Mouse (Mus musculus) neural tube, embryonic 14.5 days (tissue): ENCODE data around the gene Fignl1. TPM values are rescaled to one million over a fixed set of nuclear protein-coding genes. Genes with fewer than 3 reads are reported as not detected.

Experiments
- ATAC-seq: fragments of 200-750 bp; cut with Nextera tagmentation; 2 replicates; pipeline ENCODE4 v1.8.0; 2017; ENCODE audit warnings: low read depth, mild to moderate bottlenecking, moderate TSS enrichment, moderate library complexity
- H3K27ac ChIP-seq: fragments of 300-500 bp; sonication (generic); 2 replicates; pipeline ENCODE4 v1.5.1; 2014; ENCODE audit warnings: low read depth, mild to moderate bottlenecking, control low read depth, low read length, moderate library complexity, mixed read lengths
- H3K27me3 ChIP-seq: fragments of 300-500 bp; sonication (generic); 2 replicates; pipeline ENCODE4 v1.6.1; 2014; ENCODE audit warnings: low read length; ENCODE audit not compliant: control insufficient read depth, insufficient read depth
- H3K36me3 ChIP-seq: fragments of 300-500 bp; sonication (generic); 2 replicates; pipeline ENCODE4 v1.6.1; 2014; ENCODE audit warnings: low read length, mixed read lengths; ENCODE audit not compliant: control insufficient read depth, insufficient read depth
- H3K4me1 ChIP-seq: fragments of 300-500 bp; sonication (generic); 2 replicates; pipeline ENCODE4 v1.6.1; 2014; ENCODE audit warnings: low read length; ENCODE audit not compliant: control insufficient read depth, insufficient read depth
- H3K4me2 ChIP-seq: fragments of 300-500 bp; sonication (generic); 2 replicates; pipeline ENCODE4 v1.6.1; 2014; ENCODE audit warnings: mild to moderate bottlenecking, low read depth, low read length, control low read depth
- H3K4me3 ChIP-seq: fragments of 300-500 bp; sonication (generic); 2 replicates; pipeline ENCODE4 v1.5.1; 2014; ENCODE audit warnings: low read depth, low read length, control low read depth, mixed read lengths
- H3K9ac ChIP-seq: fragments of 300-500 bp; sonication (generic); replicated peaks from 2 replicates; pipeline ENCODE4 v1.6.1; 2014; ENCODE audit warnings: low read depth, mild to moderate bottlenecking, control low read depth, low read length, mixed read lengths
- H3K9me3 ChIP-seq: fragments of 300-500 bp; sonication (generic); 2 replicates; pipeline ENCODE4 v1.6.1; 2016; ENCODE audit warnings: low read length; ENCODE audit not compliant: control insufficient read depth
- WGBS: fragments of 180-500 bp; shearing (Covaris S2); extraction: QIAGEN DNeasy Blood & Tissue Kit; methylation state at CpG from one replicate; pipeline ENCODE4 v1.1.7; 2014; 5-methylcytosine and 5-hydroxymethylcytosine counted together
- polyA plus RNA-seq: library from polyadenylated mRNA; unstranded; fragments of >200 nt; fragmentation: Nextera tagmentation; extraction: Ambion mirVana; gene quantifications from 2 replicates; pipeline ENCODE4 v1.2.1, GENCODE M21; 2014

Fignl1 gene
- polyA plus RNA-seq, 1 experiment from 2014 or later, result 8.0 TPM

GRCm38 (mm10) chr11:11801067-11801466 is 7.7 kb downstream of the Fignl1 start:
- Histone ChIP-seq H3K27ac (no peak overlapping the region), H3K4me3 (no peak overlapping the region), H3K4me1 (no peaks in the 10 kb centered on the region), H3K9ac (no peak overlapping the region), H3K9me3 (no peaks in the 10 kb centered on the region), H3K36me3 (0 out of 2 replicates have a peak, but pooled peaks cover 3% of the 10 kb centered on the region), H3K27me3 (no peaks in the 10 kb centered on the region), H3K4me2 (no peak overlapping the region)
- ATAC-seq, result no peak
- 93% methylated on average over 9 of the region's 9 CpGs for WGBS

GRCm38 (mm10) chr11:11800304-11800703 is 8.5 kb downstream of the Fignl1 start:
- H3K36me3 ChIP-seq, result 0 out of 2 replicates have a peak, but pooled peaks cover 3% of the 10 kb centered on the region
- H3K27ac ChIP-seq, result no peak overlapping the region
- H3K9ac ChIP-seq, result no peak overlapping the region
- no peaks in the 10 kb centered on the region for H3K4me1 ChIP-seq
- H3K27me3 ChIP-seq, result no peaks in the 10 kb centered on the region
- H3K9me3 ChIP-seq, result no peaks in the 10 kb centered on the region
- H3K4me3 ChIP-seq, result no peak overlapping the region
- 95% methylated on average over 3 of the region's 3 CpGs for WGBS
- no peak for ATAC-seq
- no peak overlapping the region for H3K4me2 ChIP-seq

GRCm38 (mm10) chr11:11798690-11799089 is 10.1 kb downstream of the Fignl1 start:
- Histone ChIP-seq H3K27me3 (no peaks in the 10 kb centered on the region), H3K4me3 (no peak overlapping the region), H3K9ac (no peak overlapping the region), H3K9me3 (no peaks in the 10 kb centered on the region), H3K27ac (no peak overlapping the region), H3K36me3 (0 out of 2 replicates have a peak, but pooled peaks cover 3% of the 10 kb centered on the region), H3K4me2 (no peak overlapping the region), H3K4me1 (no peaks in the 10 kb centered on the region)
- no peak for ATAC-seq
- 98% methylated on average over 1 of the region's 1 CpGs for WGBS

- Histone ChIP-seq H3K36me3 (no peaks in the 10 kb centered on the region), H3K4me1 (no peaks in the 10 kb centered on the region), H3K4me2 (no peak overlapping the region), H3K27ac (no peak overlapping the region), H3K4me3 (no peak overlapping the region), H3K9ac (no peak overlapping the region), H3K27me3 (no peaks in the 10 kb centered on the region), H3K9me3 (no peaks in the 10 kb centered on the region)
- 74% methylated on average over 1 of the region's 1 CpGs for WGBS
- ATAC-seq, result no peak
Observed at GRCm38 (mm10) chr11:11794626-11795025, 14.1 kb downstream of the Fignl1 start.

- Histone ChIP-seq H3K9ac (no peak overlapping the region), H3K4me3 (no peak overlapping the region), H3K27me3 (no peaks in the 10 kb centered on the region), H3K9me3 (no peaks in the 10 kb centered on the region), H3K4me1 (no peaks in the 10 kb centered on the region), H3K27ac (no peak overlapping the region), H3K4me2 (peak overlapping the region; percentile 35; the same call in 1 of the 2 replicates), H3K36me3 (no peaks in the 10 kb centered on the region)
- ATAC-seq, result peak; percentile 96
- under 1% methylated on average over 8 of the region's 8 CpGs for WGBS
Observed at GRCm38 (mm10) chr11:11788521-11788974, 20.2 kb downstream of the Fignl1 start.

- Histone ChIP-seq H3K4me1 (no peaks in the 10 kb centered on the region), H3K4me3 (no peak overlapping the region), H3K4me2 (no peak overlapping the region), H3K27ac (no peak overlapping the region), H3K36me3 (no peaks in the 10 kb centered on the region), H3K27me3 (no peaks in the 10 kb centered on the region), H3K9me3 (no peaks in the 10 kb centered on the region), H3K9ac (no peak overlapping the region)
- WGBS, result 72% methylated on average over 6 of the region's 6 CpGs
- ATAC-seq, result no peak
Observed at GRCm38 (mm10) chr11:11785457-11785856, 23.3 kb downstream of the Fignl1 start.

- 90% methylated on average over 8 of the region's 8 CpGs for WGBS
- no peak overlapping the region for H3K27ac ChIP-seq
- H3K4me3 ChIP-seq, result no peak overlapping the region
- H3K27me3 ChIP-seq, result no peaks in the 10 kb centered on the region
- no peaks in the 10 kb centered on the region for H3K36me3 ChIP-seq
- no peaks in the 10 kb centered on the region for H3K4me1 ChIP-seq
- no peak overlapping the region for H3K9ac ChIP-seq
- no peaks in the 10 kb centered on the region for H3K9me3 ChIP-seq
- no peak for ATAC-seq
- no peak overlapping the region for H3K4me2 ChIP-seq
Observed at GRCm38 (mm10) chr11:11781728-11782127, 27.0 kb downstream of the Fignl1 start.

- H3K4me3 ChIP-seq, result no peak overlapping the region
- no peaks in the 10 kb centered on the region for H3K27me3 ChIP-seq
- H3K27ac ChIP-seq, result no peak overlapping the region
- H3K9ac ChIP-seq, result no peak overlapping the region
- no peaks in the 10 kb centered on the region for H3K4me1 ChIP-seq
- 96% methylated on average over 6 of the region's 6 CpGs for WGBS
- H3K9me3 ChIP-seq, result no peaks in the 10 kb centered on the region
- H3K36me3 ChIP-seq, result no peaks in the 10 kb centered on the region
- ATAC-seq, result no peak
- no peak overlapping the region for H3K4me2 ChIP-seq
Observed at GRCm38 (mm10) chr11:11778345-11778744, 30.4 kb downstream of the Fignl1 start.

- H3K27ac ChIP-seq, result no peak overlapping the region
- no peaks in the 10 kb centered on the region for H3K4me1 ChIP-seq
- no peaks in the 10 kb centered on the region for H3K9me3 ChIP-seq
- no peak overlapping the region for H3K9ac ChIP-seq
- no peak overlapping the region for H3K4me3 ChIP-seq
- no peaks in the 10 kb centered on the region for H3K36me3 ChIP-seq
- 88% methylated on average over 2 of the region's 2 CpGs for WGBS
- no peak overlapping the region for H3K4me2 ChIP-seq
- ATAC-seq, result no peak
- H3K27me3 ChIP-seq, result no peaks in the 10 kb centered on the region
Observed at GRCm38 (mm10) chr11:11777796-11778195, 31.0 kb downstream of the Fignl1 start.
